Mouse (Mus musculus): ENCODE results near the gene Palm. TPM values are rescaled to one million over a fixed set of nuclear protein-coding genes. Genes with fewer than 3 reads are reported as not detected.

Gene Palm
- polyA plus RNA-seq, 1 experiment: 2.9 TPM

DNA sequence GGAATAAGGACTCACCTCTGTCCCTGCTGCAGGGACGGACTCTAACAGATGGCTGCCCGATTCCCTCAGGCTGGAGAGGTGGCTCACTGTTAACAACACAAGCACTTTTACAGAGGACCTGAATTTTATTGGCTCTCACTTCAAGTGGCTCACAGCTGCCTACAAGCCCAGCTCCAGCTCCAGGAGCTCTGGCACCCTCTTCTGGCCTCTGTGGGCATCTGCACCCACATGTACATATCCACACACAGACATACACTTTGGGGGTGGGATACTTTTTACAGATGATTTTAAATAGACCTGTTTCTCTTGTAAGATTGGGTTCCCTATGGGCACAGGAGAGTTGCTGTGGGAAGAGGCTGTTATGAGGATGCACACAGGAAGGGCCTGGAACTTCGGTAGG lies 21.1 kb upstream of the Palm start:
- TF ChIP-seq CTCF (IDR thresholded peaks at IDR 0.05; ENCODE audit: low read depth, low read length) (no peak), POLR2A (IDR thresholded peaks at IDR 0.05; ENCODE audit: borderline replicate concordance, low read depth, low read length) (no peak)
- H3K4me1 ChIP-seq (ENCODE audit: control insufficient read depth, insufficient read depth, low read length): peaks cover 3% of the 10 kb centered on the region; the same call in 1 of the 2 replicates
- H3K27ac ChIP-seq (ENCODE audit: insufficient read depth, low read depth, low read length): no peak overlapping the region
- H3K4me3 ChIP-seq (ENCODE audit: insufficient read depth, low read length): no peak overlapping the region

DNA sequence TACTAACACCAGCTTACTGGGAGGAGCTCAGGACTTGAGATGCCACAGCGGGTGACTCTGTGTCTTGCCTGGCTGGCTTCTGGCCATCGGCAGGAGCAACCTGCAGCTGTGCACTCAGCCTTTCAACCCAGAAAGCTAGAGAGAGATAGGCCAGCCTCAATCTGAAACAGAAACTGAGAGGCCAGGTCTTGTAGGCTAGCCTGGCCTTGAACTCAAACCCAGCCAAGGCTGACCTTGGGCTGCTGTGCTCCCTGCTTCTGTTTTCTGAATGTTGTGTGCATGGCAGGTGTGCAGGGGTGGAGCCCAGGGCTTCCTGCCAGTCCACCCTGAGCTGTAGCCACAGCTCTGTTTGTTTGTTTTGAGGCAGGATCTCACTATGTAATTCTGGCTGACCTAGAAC lies 20.2 kb upstream of the Palm start:
- no peaks in the 10 kb centered on the region for H3K4me1 ChIP-seq (ENCODE audit: control insufficient read depth, insufficient read depth, low read length)
- no peak overlapping the region for H3K27ac ChIP-seq (ENCODE audit: insufficient read depth, low read depth, low read length)
- TF ChIP-seq CTCF (IDR thresholded peaks at IDR 0.05; ENCODE audit: low read depth, low read length): no peak
- no peak for TF ChIP-seq POLR2A (IDR thresholded peaks at IDR 0.05; ENCODE audit: borderline replicate concordance, low read depth, low read length)
- no peak overlapping the region for H3K4me3 ChIP-seq (ENCODE audit: insufficient read depth, low read length)

DNA sequence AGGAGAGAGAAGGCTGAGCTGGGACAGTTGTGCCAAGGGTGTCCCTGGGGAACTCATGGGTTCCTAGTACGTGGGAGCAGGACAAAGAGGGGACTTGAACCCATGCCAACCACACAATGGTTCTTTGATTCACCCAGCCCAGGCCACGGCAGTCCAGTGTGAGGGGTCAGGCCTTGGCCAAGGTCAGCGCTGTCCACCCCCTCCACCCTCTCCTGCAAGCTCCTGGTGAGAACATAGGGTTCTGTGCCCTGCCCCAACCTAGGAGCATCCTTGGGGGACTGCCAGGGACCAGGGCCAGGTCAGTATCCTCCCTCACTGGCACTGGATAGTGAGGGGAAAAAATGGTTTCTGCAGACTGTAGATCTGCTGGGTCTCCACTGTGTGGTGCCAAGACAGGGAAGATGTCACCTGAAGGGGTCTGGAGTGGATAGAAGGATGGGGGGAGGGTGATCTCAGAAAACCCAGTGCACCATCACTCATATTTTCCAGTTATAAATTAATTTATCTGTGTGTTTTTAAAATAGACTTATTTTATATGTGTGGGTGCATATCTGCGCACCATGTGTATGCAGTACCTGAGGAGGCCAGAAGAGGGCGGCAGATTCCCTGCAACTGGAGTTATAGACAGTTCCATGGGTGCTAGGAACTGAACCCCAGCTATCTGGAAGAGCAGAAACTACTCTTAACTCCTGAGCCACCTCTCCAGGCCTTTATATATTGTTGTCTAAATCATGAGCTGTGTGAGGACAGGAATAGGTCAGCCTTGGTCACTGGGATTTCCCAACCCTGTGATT lies 18.7 kb upstream of the Palm start:
- H3K27ac ChIP-seq (ENCODE audit: insufficient read depth, low read depth, low read length): no peak overlapping the region
- H3K4me3 ChIP-seq (ENCODE audit: insufficient read depth, low read length): no peak overlapping the region
- TF ChIP-seq POLR2A (IDR thresholded peaks at IDR 0.05; ENCODE audit: borderline replicate concordance, low read depth, low read length) (no peak), CTCF (IDR thresholded peaks at IDR 0.05; ENCODE audit: low read depth, low read length) (no peak)

DNA sequence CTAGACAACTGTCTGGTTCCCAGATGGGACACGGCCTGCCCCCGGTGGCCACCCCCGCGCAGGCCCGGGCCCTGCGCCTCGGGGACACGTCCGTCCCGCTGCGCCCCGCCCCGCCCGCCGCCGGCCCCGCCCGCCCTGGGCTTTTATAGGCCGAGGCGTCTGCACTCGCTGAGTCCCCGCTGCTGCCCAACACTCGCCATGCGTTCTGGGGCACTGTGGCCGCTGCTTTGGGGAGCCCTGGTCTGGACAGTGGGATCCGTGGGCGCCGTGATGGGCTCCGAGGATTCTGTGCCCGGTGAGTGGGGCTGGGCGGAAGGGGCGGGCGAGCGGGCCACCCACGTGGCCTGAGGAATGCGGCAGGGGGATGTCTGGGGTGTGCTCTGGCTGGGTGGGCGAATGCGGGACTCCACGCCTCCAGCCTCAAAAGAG lies 16.3 kb upstream of the Palm start, which contains the start of gene Fstl3:
Fstl3 (plus strand) TSS at position 170 of the 429 bp plus-strand sequence.
- Histone ChIP-seq H3K4me3 (ENCODE audit: insufficient read depth, low read length) (peak within 1 kb of the TSS; percentile 18; the same call in 1 of the 2 replicates), H3K27ac (ENCODE audit: insufficient read depth, low read depth, low read length) (no peak within 1 kb of the TSS), H3K4me1 (ENCODE audit: control insufficient read depth, insufficient read depth, low read length) (peaks cover 5% of the 10 kb centered on the region)
- TF ChIP-seq POLR2A (IDR thresholded peaks at IDR 0.05; ENCODE audit: borderline replicate concordance, low read depth, low read length): no peak
- no peak for TF ChIP-seq CTCF (IDR thresholded peaks at IDR 0.05; ENCODE audit: low read depth, low read length)

More for the DNA sequence above, 18.7 kb upstream of the Palm start:
- no peaks in the 10 kb centered on the region for H3K4me1 ChIP-seq (ENCODE audit: control insufficient read depth, insufficient read depth, low read length)

DNA sequence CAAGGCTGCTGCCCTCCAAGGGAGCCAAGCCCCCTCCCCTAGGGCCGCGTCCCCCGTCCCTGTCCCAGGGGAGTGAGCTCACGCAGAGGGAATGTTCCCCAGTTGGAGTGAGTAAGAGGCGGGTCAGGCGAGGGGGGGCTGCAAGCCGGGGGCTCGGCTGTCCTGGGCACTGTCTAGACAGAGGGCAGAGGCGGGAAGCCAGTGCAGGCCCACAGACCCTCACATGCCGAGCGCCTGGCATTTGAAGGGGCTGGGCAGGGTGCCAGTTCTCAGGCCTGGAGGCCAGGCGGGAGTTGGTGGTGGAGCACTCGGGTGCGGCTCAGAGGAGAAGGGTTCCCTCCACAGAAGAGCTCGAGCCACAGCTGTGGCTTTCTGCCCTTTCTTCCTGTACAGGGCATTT lies 15.4 kb upstream of the Palm start:
- Histone ChIP-seq H3K4me3 (ENCODE audit: insufficient read depth, low read length) (no peak overlapping the region), H3K27ac (ENCODE audit: insufficient read depth, low read depth, low read length) (no peak overlapping the region)

DNA sequence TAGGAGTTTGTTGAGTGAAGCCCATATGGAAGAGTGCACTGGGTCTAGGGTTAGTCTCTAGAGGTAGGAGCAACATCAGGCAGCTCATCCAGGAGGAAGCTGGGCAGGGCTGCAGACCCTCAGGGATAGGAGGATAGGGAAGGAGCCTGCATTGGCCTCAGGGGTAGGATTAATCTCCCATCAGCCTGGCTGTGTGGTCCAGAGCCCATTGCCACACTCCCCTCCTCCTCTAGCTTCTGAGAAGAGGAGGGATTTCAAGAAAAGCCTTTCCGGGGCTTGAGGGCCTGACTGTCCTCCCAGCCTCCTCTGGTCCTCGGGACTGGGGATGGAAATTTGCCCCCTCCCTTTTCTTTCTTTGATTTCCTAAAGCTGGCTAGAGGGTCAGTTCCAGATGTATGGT lies 14.2 kb upstream of the Palm start:
- TF ChIP-seq POLR2A (IDR thresholded peaks at IDR 0.05; ENCODE audit: borderline replicate concordance, low read depth, low read length) (no peak), CTCF (IDR thresholded peaks at IDR 0.05; ENCODE audit: low read depth, low read length) (no peak)
- peaks cover 5% of the 10 kb centered on the region for H3K4me1 ChIP-seq (ENCODE audit: control insufficient read depth, insufficient read depth, low read length)
- no peak overlapping the region for H3K27ac ChIP-seq (ENCODE audit: insufficient read depth, low read depth, low read length)
- no peak overlapping the region for H3K4me3 ChIP-seq (ENCODE audit: insufficient read depth, low read length)

More for the DNA sequence above, 15.4 kb upstream of the Palm start:
- H3K4me1 ChIP-seq (ENCODE audit: control insufficient read depth, insufficient read depth, low read length): peaks cover 5% of the 10 kb centered on the region
- TF ChIP-seq POLR2A (IDR thresholded peaks at IDR 0.05; ENCODE audit: borderline replicate concordance, low read depth, low read length) (no peak), CTCF (IDR thresholded peaks at IDR 0.05; ENCODE audit: low read depth, low read length) (no peak)

DNA sequence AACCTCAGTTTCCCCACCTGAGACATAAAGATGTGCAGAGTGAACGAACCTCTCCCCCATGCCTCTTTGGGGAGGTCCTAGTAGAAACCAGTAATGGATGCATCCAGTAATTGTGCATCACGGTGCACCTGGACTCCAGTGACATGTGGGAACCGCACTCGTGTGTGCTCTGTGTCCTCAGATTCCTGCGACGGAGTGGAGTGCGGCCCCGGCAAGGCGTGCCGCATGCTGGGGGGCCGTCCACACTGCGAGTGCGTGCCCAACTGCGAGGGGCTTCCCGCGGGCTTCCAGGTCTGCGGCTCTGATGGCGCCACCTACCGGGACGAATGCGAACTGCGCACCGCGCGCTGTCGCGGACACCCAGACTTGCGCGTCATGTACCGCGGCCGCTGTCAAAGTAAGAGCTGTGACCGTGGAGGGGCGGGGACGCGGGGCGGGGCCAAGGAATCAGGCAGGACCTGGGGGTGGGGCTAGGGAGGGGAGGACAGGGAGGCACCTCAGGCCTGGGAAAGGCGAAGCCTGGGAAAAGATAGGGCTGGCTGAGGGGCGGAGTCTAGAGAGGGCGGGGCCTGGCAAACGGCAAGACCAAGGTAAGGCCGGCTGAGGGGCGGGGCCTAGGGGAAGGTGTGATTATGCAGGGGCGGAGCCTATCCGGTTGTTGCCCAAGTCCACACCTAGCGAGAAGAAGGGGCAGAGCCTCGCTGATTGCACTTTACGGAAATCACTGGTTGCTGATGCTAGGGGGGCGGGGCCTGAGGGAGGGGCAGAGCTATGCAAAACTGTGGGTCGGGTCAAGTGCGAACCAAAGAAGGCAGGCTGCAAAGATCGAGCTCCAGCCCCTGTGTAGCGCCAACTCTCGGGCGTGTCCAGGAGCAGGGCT lies 13.3 kb upstream of the Palm start:
- TF ChIP-seq POLR2A (IDR thresholded peaks at IDR 0.05; ENCODE audit: borderline replicate concordance, low read depth, low read length) (no peak), CTCF (IDR thresholded peaks at IDR 0.05; ENCODE audit: low read depth, low read length) (peak; percentile 88)
- H3K4me1 ChIP-seq (ENCODE audit: control insufficient read depth, insufficient read depth, low read length): peaks cover 5% of the 10 kb centered on the region
- no peak overlapping the region for H3K27ac ChIP-seq (ENCODE audit: insufficient read depth, low read depth, low read length)
- peak overlapping the region; percentile 78 for H3K4me3 ChIP-seq (ENCODE audit: insufficient read depth, low read length)

DNA sequence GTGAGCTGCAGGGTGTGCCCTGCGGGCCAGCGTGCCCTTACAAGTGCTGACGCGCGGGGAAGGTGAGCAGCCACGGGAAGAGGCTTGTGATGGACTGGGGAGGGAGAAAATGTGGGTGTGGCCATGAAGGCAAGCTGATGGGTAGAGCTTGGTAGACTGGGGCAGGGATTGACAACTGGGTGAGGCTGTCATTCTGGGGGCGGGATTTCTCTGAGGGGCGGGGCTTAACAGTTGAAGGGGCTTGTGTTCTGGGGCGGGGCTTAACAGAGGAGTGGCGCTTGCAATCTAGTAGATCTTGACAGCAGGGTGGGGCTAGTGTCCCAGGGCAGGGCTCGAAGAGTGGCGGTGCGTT lies 12.7 kb upstream of the Palm start:
- peak overlapping the region; percentile 78 for H3K4me3 ChIP-seq (ENCODE audit: insufficient read depth, low read length)
- peaks cover 5% of the 10 kb centered on the region for H3K4me1 ChIP-seq (ENCODE audit: control insufficient read depth, insufficient read depth, low read length)
- TF ChIP-seq POLR2A (IDR thresholded peaks at IDR 0.05; ENCODE audit: borderline replicate concordance, low read depth, low read length) (no peak), CTCF (IDR thresholded peaks at IDR 0.05; ENCODE audit: low read depth, low read length) (no peak)
- no peak overlapping the region for H3K27ac ChIP-seq (ENCODE audit: insufficient read depth, low read depth, low read length)

DNA sequence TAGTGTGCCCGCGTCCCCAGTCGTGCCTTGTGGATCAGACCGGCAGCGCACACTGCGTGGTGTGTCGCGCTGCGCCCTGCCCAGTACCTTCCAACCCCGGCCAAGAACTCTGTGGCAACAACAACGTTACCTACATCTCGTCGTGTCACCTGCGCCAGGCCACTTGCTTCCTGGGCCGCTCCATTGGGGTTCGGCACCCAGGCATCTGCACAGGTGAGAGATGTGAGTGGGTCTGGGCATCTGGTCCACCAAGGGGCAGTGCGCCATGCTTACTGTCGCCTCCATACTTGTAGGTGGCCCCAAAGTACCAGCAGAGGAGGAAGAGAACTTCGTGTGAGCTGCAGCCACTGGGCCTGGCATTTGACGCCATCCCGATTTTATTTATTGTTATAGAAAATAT lies 12.2 kb upstream of the Palm start:
- Histone ChIP-seq H3K4me3 (ENCODE audit: insufficient read depth, low read length) (peak overlapping the region; percentile 78), H3K4me1 (ENCODE audit: control insufficient read depth, insufficient read depth, low read length) (peaks cover 5% of the 10 kb centered on the region), H3K27ac (ENCODE audit: insufficient read depth, low read depth, low read length) (no peak overlapping the region)
- TF ChIP-seq CTCF (IDR thresholded peaks at IDR 0.05; ENCODE audit: low read depth, low read length) (no peak), POLR2A (IDR thresholded peaks at IDR 0.05; ENCODE audit: borderline replicate concordance, low read depth, low read length) (no peak)

DNA sequence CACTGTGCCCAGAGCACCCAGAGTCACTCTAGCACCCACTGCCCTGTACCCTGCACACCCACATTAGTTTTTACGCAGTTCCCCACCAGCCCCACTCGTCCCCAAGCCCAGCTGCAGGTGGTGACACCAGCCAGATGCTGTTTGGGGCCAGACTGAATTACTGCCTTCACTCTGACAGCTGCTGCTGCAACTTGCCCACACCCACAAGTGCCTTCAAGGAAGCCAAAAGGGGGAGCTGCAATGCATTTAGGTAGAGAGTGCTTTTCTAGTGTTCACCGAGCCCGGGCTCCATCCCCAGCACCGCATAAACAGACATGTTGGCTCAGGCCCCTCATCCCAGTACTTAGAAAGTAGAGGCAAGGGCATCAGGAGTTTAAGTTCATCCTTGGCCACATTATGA lies 11.4 kb upstream of the Palm start:
- Histone ChIP-seq H3K4me1 (ENCODE audit: control insufficient read depth, insufficient read depth, low read length) (peaks cover 5% of the 10 kb centered on the region), H3K27ac (ENCODE audit: insufficient read depth, low read depth, low read length) (no peak overlapping the region), H3K4me3 (ENCODE audit: insufficient read depth, low read length) (no peak overlapping the region)
- TF ChIP-seq CTCF (IDR thresholded peaks at IDR 0.05; ENCODE audit: low read depth, low read length) (no peak), POLR2A (IDR thresholded peaks at IDR 0.05; ENCODE audit: borderline replicate concordance, low read depth, low read length) (no peak)
